Mouse (Mus musculus): Measurements from ENCODE around the gene Cnih2. TPM values are rescaled to one million over a fixed set of nuclear protein-coding genes. Genes with fewer than 3 reads are reported as not detected.
A peak's percentile ranks its signal among the peaks of the same experiment; 100 is the strongest.

Gene Cnih2
- polyA plus RNA-seq, 1 experiment from 2014 or later = 216 TPM

- H3K9ac ChIP-seq = no peak overlapping the region
- no peak overlapping the region for H3K4me2 ChIP-seq (replicated peaks)
- peaks cover 17% of the 10 kb centered on the region for H3K4me1 ChIP-seq
- 57% methylated on average over 4 of the region's 4 CpGs for WGBS
- no peak overlapping the region for H3K4me3 ChIP-seq
- no peaks in the 10 kb centered on the region for H3K9me3 ChIP-seq (replicated peaks)
- peaks cover 74% of the 10 kb centered on the region for H3K36me3 ChIP-seq
- H3K27ac ChIP-seq = no peak overlapping the region
- ATAC-seq (ENCODE audit: low FRiP score) = no peak
- no peaks in the 10 kb centered on the region for H3K27me3 ChIP-seq
Observed at GRCm38 (mm10) chr19:5108702-5109101, 10.4 kb upstream of the Cnih2 start.

- no peak overlapping the region for H3K27ac ChIP-seq
- H3K9me3 ChIP-seq (replicated peaks) = no peaks in the 10 kb centered on the region
- peak overlapping the region; percentile 32; the same call in 1 of the 2 replicates for H3K9ac ChIP-seq
- H3K4me3 ChIP-seq = no peak overlapping the region
- H3K4me2 ChIP-seq (replicated peaks) = no peak overlapping the region
- no peak for ATAC-seq (ENCODE audit: low FRiP score)
- H3K4me1 ChIP-seq = peaks cover 17% of the 10 kb centered on the region
- peaks cover 74% of the 10 kb centered on the region for H3K36me3 ChIP-seq
- H3K27me3 ChIP-seq = no peaks in the 10 kb centered on the region
- WGBS = 27% methylated on average over 5 of the region's 5 CpGs
Observed at GRCm38 (mm10) chr19:5108271-5108575, 9.9 kb upstream of the Cnih2 start.

GRCm38 (mm10) chr19:5107556-5108270 lies 9.4 kb upstream of the Cnih2 start:
- WGBS = 78% methylated on average over 18 of the region's 18 CpGs

GRCm38 (mm10) chr19:5106731-5107191 lies 8.4 kb upstream of the Cnih2 start, which contains the start of gene Rab1b:
Gene Rab1b, minus strand, starts transcription at chr19:5107072.
- ATAC-seq (ENCODE audit: low FRiP score) = peak; percentile 93
- Histone ChIP-seq H3K27ac (peak within 1 kb of the TSS; percentile 95), H3K9ac (peak within 1 kb of the TSS; percentile 89), H3K9me3 (replicated peaks) (no peaks in the 10 kb centered on the region), H3K4me1 (peaks cover 17% of the 10 kb centered on the region), H3K4me3 (peak within 1 kb of the TSS; percentile 78), H3K27me3 (no peaks in the 10 kb centered on the region), H3K4me2 (replicated peaks) (peak within 1 kb of the TSS; percentile 96), H3K36me3 (peaks cover 74% of the 10 kb centered on the region)
- 0% methylated on average over 34 of the region's 46 CpGs for WGBS

More at GRCm38 (mm10) chr19:5107556-5108270, 9.4 kb upstream of the Cnih2 start:
- H3K9ac ChIP-seq = peak overlapping the region; percentile 32; the same call in 1 of the 2 replicates
- H3K27ac ChIP-seq = 0 out of 2 replicates have a peak overlapping the region, but pooled peaks have one; percentile 1
- ATAC-seq (ENCODE audit: low FRiP score) = no peak; the same call in 1 of the 2 replicates
- no peak overlapping the region for H3K4me3 ChIP-seq
- H3K4me1 ChIP-seq = peaks cover 17% of the 10 kb centered on the region
- peaks cover 74% of the 10 kb centered on the region for H3K36me3 ChIP-seq
- no peaks in the 10 kb centered on the region for H3K9me3 ChIP-seq (replicated peaks)
- no peaks in the 10 kb centered on the region for H3K27me3 ChIP-seq
- H3K4me2 ChIP-seq (replicated peaks) = no peak overlapping the region

- Histone ChIP-seq H3K4me3 (peak overlapping the region; percentile 78), H3K27me3 (no peaks in the 10 kb centered on the region), H3K36me3 (peaks cover 73% of the 10 kb centered on the region), H3K4me2 (replicated peaks) (peak overlapping the region; percentile 96), H3K9me3 (replicated peaks) (no peaks in the 10 kb centered on the region), H3K27ac (peak overlapping the region; percentile 95), H3K9ac (peak overlapping the region; percentile 89), H3K4me1 (peaks cover 17% of the 10 kb centered on the region)
- 27% methylated on average over 9 of the region's 9 CpGs for WGBS
- ATAC-seq (ENCODE audit: low FRiP score) = peak; percentile 3; the same call in 1 of the 2 replicates
Observed at GRCm38 (mm10) chr19:5106074-5106473, 7.8 kb upstream of the Cnih2 start.

GRCm38 (mm10) chr19:5097521-5098362 lies 579 bp downstream of the Cnih2 start:
- WGBS = 4% methylated on average over 26 of the region's 31 CpGs
- Histone ChIP-seq H3K27ac (peak overlapping the region; percentile 94), H3K4me1 (peaks cover 61% of the 10 kb centered on the region), H3K27me3 (no peaks in the 10 kb centered on the region), H3K36me3 (peaks cover 42% of the 10 kb centered on the region), H3K4me2 (replicated peaks) (peak overlapping the region; percentile 93), H3K9me3 (replicated peaks) (no peaks in the 10 kb centered on the region), H3K9ac (peak overlapping the region; percentile 94), H3K4me3 (peak overlapping the region; percentile 81)
- ATAC-seq (ENCODE audit: low FRiP score) = peak; percentile 16; the same call in 1 of the 2 replicates

- peaks cover 64% of the 10 kb centered on the region for H3K4me1 ChIP-seq
- peak overlapping the region; percentile 94 for H3K27ac ChIP-seq
- peaks cover 42% of the 10 kb centered on the region for H3K36me3 ChIP-seq
- H3K27me3 ChIP-seq = no peaks in the 10 kb centered on the region
- peak overlapping the region; percentile 81 for H3K4me3 ChIP-seq
- no peak for ATAC-seq (ENCODE audit: low FRiP score)
- H3K4me2 ChIP-seq (replicated peaks) = peak overlapping the region; percentile 93
- peak overlapping the region; percentile 94 for H3K9ac ChIP-seq
- no peaks in the 10 kb centered on the region for H3K9me3 ChIP-seq (replicated peaks)
- WGBS = 10% methylated on average over 9 of the region's 9 CpGs
Observed at GRCm38 (mm10) chr19:5095887-5096474, 2.3 kb downstream of the Cnih2 start.

- Histone ChIP-seq H3K9me3 (replicated peaks) (no peaks in the 10 kb centered on the region), H3K4me2 (replicated peaks) (peak overlapping the region; percentile 93), H3K27me3 (no peaks in the 10 kb centered on the region), H3K36me3 (peaks cover 38% of the 10 kb centered on the region), H3K4me3 (peak overlapping the region; percentile 81), H3K27ac (peak overlapping the region; percentile 94), H3K9ac (peak overlapping the region; percentile 94), H3K4me1 (peaks cover 62% of the 10 kb centered on the region)
- 36% methylated on average over 11 of the region's 11 CpGs for WGBS
- peak; percentile 5; the same call in 1 of the 2 replicates for ATAC-seq (ENCODE audit: low FRiP score)
Observed at GRCm38 (mm10) chr19:5094746-5095417, 3.4 kb downstream of the Cnih2 start.

- H3K4me3 ChIP-seq = peak overlapping the region; percentile 81
- ATAC-seq (ENCODE audit: low FRiP score) = peak; percentile 65
- H3K27me3 ChIP-seq = no peaks in the 10 kb centered on the region
- H3K4me1 ChIP-seq = peaks cover 59% of the 10 kb centered on the region
- peak overlapping the region; percentile 94 for H3K27ac ChIP-seq
- peak overlapping the region; percentile 49; the same call in 1 of the 2 replicates for H3K9ac ChIP-seq
- no peaks in the 10 kb centered on the region for H3K9me3 ChIP-seq (replicated peaks)
- H3K4me2 ChIP-seq (replicated peaks) = peak overlapping the region; percentile 93
- under 1% methylated on average over 21 of the region's 21 CpGs for WGBS
- peaks cover 37% of the 10 kb centered on the region for H3K36me3 ChIP-seq
Observed at GRCm38 (mm10) chr19:5094243-5094632, 4.1 kb downstream of the Cnih2 start.

GRCm38 (mm10) chr19:5093481-5094242 lies 4.7 kb downstream of the Cnih2 start:
- peak overlapping the region; percentile 94; the same call in 1 of the 2 replicates for H3K27ac ChIP-seq
- no peaks in the 10 kb centered on the region for H3K27me3 ChIP-seq
- H3K9me3 ChIP-seq (replicated peaks) = no peaks in the 10 kb centered on the region
- H3K36me3 ChIP-seq = peaks cover 37% of the 10 kb centered on the region
- peak overlapping the region; percentile 49 for H3K9ac ChIP-seq
- 73% methylated on average over 12 of the region's 12 CpGs for WGBS
- peaks cover 58% of the 10 kb centered on the region for H3K4me1 ChIP-seq
- H3K4me3 ChIP-seq = peak overlapping the region; percentile 81; the same call in 1 of the 2 replicates
- ATAC-seq (ENCODE audit: low FRiP score) = no peak
- peak overlapping the region; percentile 93 for H3K4me2 ChIP-seq (replicated peaks)

GRCm38 (mm10) chr19:5092083-5092482 lies 6.2 kb downstream of the Cnih2 start:
- H3K4me3 ChIP-seq = no peak overlapping the region
- no peak overlapping the region for H3K27ac ChIP-seq
- no peak overlapping the region for H3K9ac ChIP-seq
- no peaks in the 10 kb centered on the region for H3K27me3 ChIP-seq
- no peak for ATAC-seq (ENCODE audit: low FRiP score)
- H3K36me3 ChIP-seq = peaks cover 37% of the 10 kb centered on the region
- no peak overlapping the region for H3K4me2 ChIP-seq (replicated peaks)
- no peaks in the 10 kb centered on the region for H3K9me3 ChIP-seq (replicated peaks)
- whole genome bisulfite sequencing = 85% methylated on average over 10 of the region's 10 CpGs
- peaks cover 54% of the 10 kb centered on the region for H3K4me1 ChIP-seq
